Comparison of ENCODE assay signal across 9 mouse cellular contexts in genomic region chr6:55676663-55677311, GRCm38 (mm10). TPM values are rescaled to one million over a fixed set of nuclear protein-coding genes. Genes with fewer than 3 reads are reported as not detected.
A peak's percentile ranks its signal among the peaks of the same experiment; 100 is the strongest.
DNase-seq lines count a peak whose midpoint lies in the region; ATAC-seq lines count a peak whose summit lies in the region.
"Had no signal": no experiment of that assay in that cellular context is flagged by ENCODE, and none has a peak within 500 bp of the region (broad histone marks: within the 10 kb centered on the region; RNA-seq: fewer than 3 reads in every experiment).

No protein-coding gene starts in this region.

- 2% methylated on average over 27 of the region's 27 CpGs for WGBS in hindbrain, embryonic 16.5 days
- WGBS in liver, embryonic 13.5 days (ENCODE audit: insufficient replicate concordance): 5% methylated on average over 27 of the region's 27 CpGs

- peak; percentile 15 for DNase-seq in kidney, postnatal 10 days
- DNase-seq in kidney, postnatal 25 days: no peak
- peak; percentile 44 for DNase-seq in cerebellum, adult 9-11 months
- DNase-seq in forelimb bud, embryonic 11.5 days (ENCODE audit: low read depth, low spot score): peak; percentile 34
- no peak for DNase-seq in liver, embryonic 13.5 days
- DNase-seq in right cerebral cortex, postnatal 36 days (ENCODE audit: low spot score in 2 of 2): peak; percentile 20 to 55
- no peak for DNase-seq in lung, postnatal 4 days

- H3K4me3 ChIP-seq in hindbrain, embryonic 16.5 days (ENCODE audit: low read length): peak overlapping the region; percentile 39
- H3K4me3 ChIP-seq in liver, embryonic 13.5 days (replicated peaks): no peak overlapping the region

- H3K4me2 ChIP-seq in hindbrain, embryonic 16.5 days (ENCODE audit: low read length): peak overlapping the region; percentile 73
- H3K4me2 ChIP-seq in liver, embryonic 13.5 days: peak overlapping the region; percentile 21; the same call in 1 of the 2 replicates

- H3K4me1 ChIP-seq in hindbrain, embryonic 16.5 days (ENCODE audit: control insufficient read depth, insufficient read depth, low read depth, low read length): peaks cover 12% of the 10 kb centered on the region
- no peaks in the 10 kb centered on the region for H3K4me1 ChIP-seq in liver, embryonic 13.5 days (replicated peaks)

- H3K9me3 ChIP-seq in hindbrain, embryonic 16.5 days (ENCODE audit: control insufficient read depth, low read length): no peaks in the 10 kb centered on the region
- no peaks in the 10 kb centered on the region for H3K9me3 ChIP-seq in liver, embryonic 13.5 days (replicated peaks)

- no peaks in the 10 kb centered on the region for H3K36me3 ChIP-seq in hindbrain, embryonic 16.5 days (ENCODE audit: control insufficient read depth, insufficient read depth, low read length)
- H3K36me3 ChIP-seq in liver, embryonic 13.5 days: no peaks in the 10 kb centered on the region

- peak overlapping the region; percentile 62 for H3K9ac ChIP-seq in hindbrain, embryonic 16.5 days (ENCODE audit: low read depth, low read length)
- H3K9ac ChIP-seq in liver, embryonic 13.5 days: no peak overlapping the region

- no peaks in the 10 kb centered on the region for H3K27me3 ChIP-seq in hindbrain, embryonic 16.5 days (replicated peaks; ENCODE audit: control insufficient read depth, insufficient read depth, low read length)
- H3K27me3 ChIP-seq in liver, embryonic 13.5 days: peaks cover 29% of the 10 kb centered on the region

- H3K27ac ChIP-seq in hindbrain, embryonic 16.5 days (ENCODE audit: low read depth, low read length): peak overlapping the region; percentile 46; the same call in 1 of the 2 replicates
- no peak overlapping the region for H3K27ac ChIP-seq in liver, embryonic 13.5 days

- ATAC-seq in hindbrain, embryonic 16.5 days: peak; percentile 77
- ATAC-seq in liver, embryonic 13.5 days (ENCODE audit: low read depth): no peak

RNA-seq across cellular contexts. Expression of gene Neurod6, which starts 4.3 kb away (rescaled TPM):
- 33.5 and 39.9 TPM in 2 replicates for polyA plus RNA-seq in hindbrain, embryonic 16.5 days (2015; fragmentation: Nextera tagmentation; extraction: Ambion mirVana)
- 0.05 and 0.07 TPM in 2 replicates for polyA plus RNA-seq in liver, embryonic 13.5 days (2015; fragmentation: Nextera tagmentation; extraction: Ambion mirVana)
- polyA plus RNA-seq: liver, adult 2 months had no signal

Comparison
In these comparisons a context has a peak if more than half of its experiments do, and no peak if none do; other contexts are left out.
1. DNase-seq: peak in kidney, postnatal 10 days (single experiment), cerebellum, adult 9-11 months (single experiment), forelimb bud, embryonic 11.5 days (single experiment) and right cerebral cortex, postnatal 36 days (2 of 2); none in kidney, postnatal 25 days (0 of 2), liver, embryonic 13.5 days (single experiment) and lung, postnatal 4 days (0 of 2).
2. RNA of gene Neurod6, which starts 4.3 kb away (polyA plus RNA-seq): 33.5 to 39.9 TPM in hindbrain, embryonic 16.5 days; 0.05 to 0.07 TPM in liver, embryonic 13.5 days; every median in the first group is over 10 times any median in the second.